ENCODE assay signal across 14 mouse cellular contexts in genomic region chr6:135267221-135267620, GRCm38 (mm10). TPM values are rescaled to one million over a fixed set of nuclear protein-coding genes. Genes with fewer than 3 reads are reported as not detected.
"Had no signal": no experiment of that assay in that cellular context is flagged by ENCODE, and none has a peak within 500 bp of the region (broad histone marks: within the 10 kb centered on the region; RNA-seq: fewer than 3 reads in every experiment).

No protein-coding gene starts in this region.

- DNase-seq: kidney, adult 18-20 months; kidney, postnatal 10 days; kidney, postnatal 4 days; lung, adult 2 months; lung, postnatal 36 days; right cerebral cortex, postnatal 14 days had no signal

- ATAC-seq: lung, postnatal 0 days; midbrain, embryonic 16.5 days had no signal

RNA-seq across cellular contexts. Expression of gene Gsg1, which starts 13.1 kb away (rescaled TPM):
- total RNA-seq: left cerebral cortex, adult 18-20 months; left cerebral cortex, postnatal 14 days had no signal

RNA-seq across cellular contexts. Expression of gene Pbp2, which starts 43.0 kb away (rescaled TPM):
- total RNA-seq: left cerebral cortex, adult 18-20 months had no signal
- polyA plus RNA-seq: liver, embryonic 11.5 days; liver, embryonic 15.5 days; lung, adult 2 months; midbrain, embryonic 12.5 days; midbrain, embryonic 16.5 days; spleen, adult 2 months had no signal
